17 mouse cellular contexts compared by ENCODE assay signal in the genomic region with DNA sequence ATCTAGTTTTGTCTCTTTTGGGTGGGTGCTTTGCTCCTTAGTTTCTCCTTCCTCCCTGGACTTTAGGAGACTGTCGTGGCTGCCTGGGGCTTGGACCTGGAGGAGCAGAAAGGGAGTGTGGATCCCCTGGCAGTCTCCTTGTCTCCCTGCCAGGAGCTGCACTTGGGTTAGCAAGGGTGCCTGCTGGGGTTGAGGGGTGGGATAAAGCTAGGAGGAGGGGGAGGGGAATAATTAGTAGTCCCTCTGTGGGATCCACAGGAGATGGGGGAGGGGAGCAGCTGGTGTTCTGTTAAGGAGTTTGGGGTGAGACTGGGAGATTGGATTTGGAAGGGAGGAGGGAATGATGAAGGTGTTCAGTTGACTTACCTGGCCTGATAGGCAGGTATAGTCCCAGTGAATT.
"Had no signal": no experiment of that assay in that cellular context is flagged by ENCODE, and none has a peak within 500 bp of the region (broad histone marks: within the 10 kb centered on the region; RNA-seq: fewer than 3 reads in every experiment).

No protein-coding gene starts in this region.

- H3K4me1 ChIP-seq: limb, embryonic 12.5 days; limb, embryonic 15.5 days; neural tube, embryonic 15.5 days had no signal

- ATAC-seq: intestine, embryonic 16.5 days; liver, postnatal 0 days; lung, postnatal 0 days had no signal

- DNase-seq: kidney, adult 18-20 months; kidney, adult 9 months; kidney, postnatal 14 days; kidney, postnatal 4 days; liver, postnatal 0 days; lung, embryonic 14.5 days; thymus, adult 18-20 months; thymus, postnatal 4 days had no signal

- H3K4me2 ChIP-seq: limb, embryonic 12.5 days; limb, embryonic 15.5 days; liver, embryonic 11.5 days; lung, embryonic 14.5 days; neural tube, embryonic 12.5 days; neural tube, embryonic 15.5 days had no signal

- H3K4me3 ChIP-seq: limb, embryonic 12.5 days; limb, embryonic 15.5 days; neural tube, embryonic 12.5 days; neural tube, embryonic 15.5 days had no signal

- H3K36me3 ChIP-seq: limb, embryonic 12.5 days; limb, embryonic 15.5 days had no signal

- H3K27ac ChIP-seq: limb, embryonic 12.5 days; limb, embryonic 15.5 days; liver, embryonic 14.5 days; macrophage; neural tube, embryonic 12.5 days; neural tube, embryonic 15.5 days had no signal

- H3K27me3 ChIP-seq: limb, embryonic 12.5 days; limb, embryonic 15.5 days; neural tube, embryonic 12.5 days; neural tube, embryonic 15.5 days had no signal

- H3K9me3 ChIP-seq: limb, embryonic 15.5 days; neural tube, embryonic 12.5 days; neural tube, embryonic 15.5 days had no signal

- H3K9ac ChIP-seq: limb, embryonic 12.5 days; limb, embryonic 15.5 days; liver, embryonic 14.5 days; liver, postnatal 0 days; lung, embryonic 14.5 days; neural tube, embryonic 12.5 days; neural tube, embryonic 15.5 days had no signal
